Mouse (Mus musculus) gastrocnemius, adult 2 months (tissue): ENCODE results near the gene Slc25a47. TPM values are rescaled to one million over a fixed set of nuclear protein-coding genes. Genes with fewer than 3 reads are reported as not detected.

Experiments
- DNase-seq: peaks from one replicate; pipeline ENCODE4 v3.0.0; 2022
- H3K27ac ChIP-seq: fragments of 200-600 bp; 2 replicates; pipeline ENCODE4 v1.8.1; 2022; ENCODE audit warnings: mild to moderate bottlenecking
- H3K4me3 ChIP-seq: fragments of 200-600 bp; 2 replicates; pipeline ENCODE4 v1.8.1; 2022; ENCODE audit warnings: mild to moderate bottlenecking, moderate library complexity
- CTCF ChIP-seq: fragments of 200-600 bp; IDR thresholded peaks from 2 replicates; pipeline ENCODE4 v1.8.1; 2022; ENCODE audit warnings: antibody characterized with exemption, mild to moderate bottlenecking, moderate library complexity
- intact Hi-C: fragments of 180-260 bp; cut with DNase I; formaldehyde crosslinking; loops from one replicate; pipeline ENCODE4 v1.15.1; 2025
- total RNA-seq, 2 experiments: library from RNA; stranded (reverse); gene quantifications; 2 replicates each; pipeline ENCODE4 v1.2.3; 2021

Gene Slc25a47
- total RNA-seq, 2 experiments from 2014 or later = 7.7 to 8.8 TPM

- no peak for TF ChIP-seq CTCF
- intact Hi-C loops = no loop called here
- no peak for DNase-seq
- Histone ChIP-seq H3K4me3 (no peak overlapping the region), H3K27ac (no peak overlapping the region)
Measured at GRCm38 (mm10) chr12:108850129-108850528, 14.3 kb downstream of the Slc25a47 start.

DNA sequence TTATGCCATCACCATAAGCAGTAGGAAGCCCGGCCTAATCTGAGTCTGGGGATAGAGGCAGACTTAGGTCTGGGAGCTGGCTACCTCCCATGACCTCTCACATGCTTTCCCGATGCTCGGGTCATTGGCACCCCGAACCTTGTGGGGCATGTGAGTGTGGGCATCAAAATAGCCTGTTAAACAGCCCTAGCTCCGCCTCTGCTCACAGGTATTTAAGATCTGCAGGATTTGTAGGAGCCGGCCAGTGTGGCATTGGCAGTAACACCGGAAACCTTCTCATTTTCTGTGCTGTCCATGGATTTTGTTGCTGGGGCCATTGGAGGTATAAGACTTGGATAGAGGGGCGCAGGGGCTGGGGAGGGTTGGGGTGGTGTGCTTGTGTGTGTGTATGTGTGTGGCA lies 15.0 kb downstream of the Slc25a47 start:
- intact Hi-C loops = no loop called here
- no peak for DNase-seq
- Histone ChIP-seq H3K4me3 (no peak overlapping the region), H3K27ac (no peak overlapping the region)
- TF ChIP-seq CTCF = no peak

- H3K4me3 ChIP-seq = no peak overlapping the region
- TF ChIP-seq CTCF = no peak
- intact Hi-C loops = no loop called here
- no peak for DNase-seq
- H3K27ac ChIP-seq = no peak overlapping the region
Measured at GRCm38 (mm10) chr12:108852822-108853221, 17.0 kb downstream of the Slc25a47 start.

DNA sequence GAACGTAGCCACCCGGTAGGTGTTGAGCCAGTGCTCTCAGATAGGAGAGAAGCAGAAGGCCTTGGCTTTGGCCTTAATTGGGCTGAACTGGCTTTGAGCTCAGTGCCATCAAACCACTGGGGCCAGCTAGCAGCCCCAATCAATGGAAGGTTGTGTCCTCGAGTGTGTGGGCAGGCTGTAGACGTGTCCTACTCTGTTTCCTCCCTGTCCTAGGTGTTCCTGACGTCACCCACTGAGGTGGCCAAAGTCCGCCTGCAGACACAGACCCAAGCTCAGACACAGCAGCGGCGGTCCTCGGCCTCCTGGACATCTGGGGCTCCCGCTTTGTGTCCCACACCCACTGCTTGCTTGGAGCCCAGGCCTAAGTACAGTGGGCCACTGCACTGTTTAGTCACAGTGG lies 19.2 kb downstream of the Slc25a47 start:
- Histone ChIP-seq H3K27ac (no peak overlapping the region), H3K4me3 (no peak overlapping the region)
- intact Hi-C loops = no loop called here
- no peak for DNase-seq
- TF ChIP-seq CTCF = no peak

DNA sequence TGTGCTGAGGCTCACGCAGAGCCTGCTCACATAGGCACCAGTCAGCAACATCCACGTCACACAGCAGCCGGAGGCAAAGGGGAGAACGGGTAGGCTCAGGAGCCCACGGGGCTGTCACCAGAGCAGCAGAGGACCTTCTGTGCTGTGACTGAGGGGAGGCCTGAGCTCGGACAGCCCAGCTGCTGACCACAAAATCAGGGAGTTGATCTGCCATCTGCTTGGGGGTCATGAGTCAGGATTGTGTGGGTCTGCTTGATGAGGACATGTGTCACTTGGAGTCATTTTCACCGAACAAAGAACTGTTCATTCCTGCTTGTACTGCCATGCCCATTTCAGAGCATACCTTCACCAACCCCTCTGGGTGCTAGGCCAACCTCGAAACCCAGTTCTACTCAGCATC lies 20.3 kb downstream of the Slc25a47 start:
- intact Hi-C loops = no loop called here
- Histone ChIP-seq H3K27ac (no peak overlapping the region), H3K4me3 (no peak overlapping the region)
- no peak for TF ChIP-seq CTCF
- no peak for DNase-seq

DNA sequence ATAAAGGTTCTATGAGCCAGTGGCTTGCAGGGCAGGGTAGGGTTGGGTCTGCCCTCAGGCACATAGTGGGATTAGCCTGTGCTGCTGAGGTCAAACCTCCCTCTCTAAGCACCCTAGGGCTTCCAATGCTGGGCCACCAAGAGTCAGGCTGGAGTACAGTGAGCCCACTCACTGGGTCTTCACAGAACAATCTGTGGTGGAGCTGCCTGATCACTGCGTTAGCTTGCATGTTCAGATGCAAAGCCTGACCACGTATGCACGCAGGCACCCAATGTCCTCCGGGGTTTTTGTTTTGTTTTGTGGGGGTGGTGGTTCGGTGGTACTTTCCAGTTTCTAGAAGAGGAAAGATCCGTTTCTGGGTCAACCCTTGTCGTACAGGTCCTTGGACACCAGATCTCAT lies 21.3 kb downstream of the Slc25a47 start:
- no peak for DNase-seq
- intact Hi-C loops = no loop called here
- Histone ChIP-seq H3K4me3 (no peak overlapping the region), H3K27ac (no peak overlapping the region)
- TF ChIP-seq CTCF = no peak

GRCm38 (mm10) chr12:108857589-108858184 lies 21.8 kb downstream of the Slc25a47 start:
- no peak for TF ChIP-seq CTCF
- peak; percentile 57 for DNase-seq

DNA sequence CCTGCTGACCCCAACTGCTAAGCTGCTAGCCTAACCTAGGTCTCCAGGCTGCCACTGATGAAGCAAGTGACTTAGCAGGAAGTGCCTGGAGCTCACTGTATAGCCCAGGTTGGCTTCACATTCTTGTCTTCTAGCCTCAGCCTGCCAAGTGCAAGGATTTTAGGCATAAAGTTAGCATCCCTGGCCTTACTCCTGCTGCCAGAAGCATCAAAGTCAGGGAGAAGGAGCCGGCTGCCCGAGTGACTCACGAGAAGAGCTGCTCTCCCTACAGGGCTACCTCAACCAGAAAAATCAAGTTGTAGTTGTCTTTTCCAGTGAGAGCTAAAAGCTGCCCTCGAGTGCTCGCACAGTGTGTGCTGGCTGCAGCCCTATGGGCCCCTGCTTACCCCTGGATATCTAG lies 22.6 kb downstream of the Slc25a47 start:
- Histone ChIP-seq H3K27ac (0 out of 2 replicates have a peak overlapping the region, but pooled peaks have one; percentile 20), H3K4me3 (no peak overlapping the region)
- intact Hi-C loops = no loop called here
- no peak for TF ChIP-seq CTCF
- no peak for DNase-seq

More at GRCm38 (mm10) chr12:108857589-108858184, 21.8 kb downstream of the Slc25a47 start:
- intact Hi-C loops = no loop called here
- H3K4me3 ChIP-seq = no peak overlapping the region
- H3K27ac ChIP-seq = 0 out of 2 replicates have a peak overlapping the region, but pooled peaks have one; percentile 20

GRCm38 (mm10) chr12:108865007-108865494 lies 29.2 kb downstream of the Slc25a47 start:
- peak overlapping the region; percentile 15; the same call in 1 of the 2 replicates for H3K4me3 ChIP-seq
- no peak for TF ChIP-seq CTCF
- intact Hi-C loops = no loop called here
- DNase-seq = no peak
- H3K27ac ChIP-seq = peak overlapping the region; percentile 73

DNA sequence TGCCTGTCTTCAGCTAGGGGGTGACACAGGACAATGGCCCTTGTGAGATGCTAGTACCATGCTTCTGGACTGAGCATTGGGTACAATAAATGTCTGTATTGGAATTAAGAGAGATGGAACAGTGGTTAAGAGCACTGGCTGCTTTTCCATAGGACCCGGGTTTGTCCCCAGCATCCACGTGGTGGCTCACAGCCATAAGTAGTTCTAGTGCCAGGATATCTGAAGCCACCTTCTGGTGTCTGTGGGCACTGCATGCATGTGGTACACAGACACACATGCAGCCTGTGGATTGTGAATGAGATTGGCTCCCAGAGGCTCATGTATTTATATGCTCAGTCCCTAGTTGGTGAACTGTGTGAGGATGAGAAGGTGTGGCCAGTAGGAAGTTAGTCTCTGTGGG lies 33.7 kb downstream of the Slc25a47 start:
- TF ChIP-seq CTCF = peak; percentile 49
- intact Hi-C loops = no loop called here
- no peak overlapping the region for H3K27ac ChIP-seq
- no peak for DNase-seq
- no peak overlapping the region for H3K4me3 ChIP-seq

GRCm38 (mm10) chr12:108873122-108873521 lies 37.3 kb downstream of the Slc25a47 start:
- intact Hi-C loops = no loop called here
- TF ChIP-seq CTCF = no peak
- no peak for DNase-seq
- Histone ChIP-seq H3K4me3 (no peak overlapping the region), H3K27ac (no peak overlapping the region)

- no peak overlapping the region for H3K27ac ChIP-seq
- intact Hi-C loops = no loop called here
- TF ChIP-seq CTCF = no peak
- H3K4me3 ChIP-seq = no peak overlapping the region
- DNase-seq = no peak
Measured at GRCm38 (mm10) chr12:108879138-108879537, 43.3 kb downstream of the Slc25a47 start.

DNA sequence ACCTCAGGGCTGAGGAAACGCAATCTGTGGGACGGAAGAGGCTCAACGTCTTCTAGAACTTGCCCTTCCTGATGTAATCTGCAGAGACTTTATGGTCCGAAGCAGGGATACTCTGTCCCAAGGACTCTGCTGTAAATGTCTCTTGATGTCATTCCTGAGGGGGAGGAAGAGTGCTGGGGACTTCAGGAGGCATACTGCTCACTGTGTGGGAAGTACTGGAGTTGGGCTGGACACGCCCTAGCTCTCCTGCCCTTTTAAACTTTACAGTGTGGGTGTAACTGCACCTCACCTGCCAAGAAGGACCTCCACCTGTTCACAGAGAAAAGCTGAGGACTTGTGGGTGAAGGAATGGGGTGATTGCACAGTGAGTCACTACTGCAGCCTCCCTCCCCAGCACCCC lies 44.8 kb downstream of the Slc25a47 start:
- intact Hi-C loops = no loop called here
- Histone ChIP-seq H3K4me3 (no peak overlapping the region), H3K27ac (no peak overlapping the region)
- no peak for TF ChIP-seq CTCF
- no peak for DNase-seq

GRCm38 (mm10) chr12:108881192-108881591 lies 45.3 kb downstream of the Slc25a47 start:
- no peak overlapping the region for H3K4me3 ChIP-seq
- DNase-seq = no peak
- no peak for TF ChIP-seq CTCF
- intact Hi-C loops = no loop called here
- no peak overlapping the region for H3K27ac ChIP-seq
